Mouse (Mus musculus) ES-Bruce4 (cell line): ENCODE measurements around the gene Rai1. TPM values are rescaled to one million over a fixed set of nuclear protein-coding genes. Genes with fewer than 3 reads are reported as not detected.

Experiments
- H3K27ac ChIP-seq: 2 replicates; pipeline ENCODE4 v1.5.1; 2012; ENCODE audit warnings: low read length, inconsistent platforms; ENCODE audit not compliant: insufficient read depth
- H3K27me3 ChIP-seq: 2 replicates; pipeline ENCODE4 v1.6.1; 2012; ENCODE audit warnings: mild to moderate bottlenecking, low read length, inconsistent platforms; ENCODE audit not compliant: control insufficient read depth, poor library complexity, insufficient read depth, severe bottlenecking
- H3K36me3 ChIP-seq: 2 replicates; pipeline ENCODE4 v1.6.1; 2012; ENCODE audit warnings: inconsistent platforms, mild to moderate bottlenecking, low read length, moderate library complexity; ENCODE audit not compliant: control insufficient read depth, poor library complexity, insufficient read depth, severe bottlenecking
- H3K4me1 ChIP-seq: one replicate; pipeline ENCODE4 v1.8.1; 2011; ENCODE audit warnings: low read length; ENCODE audit not compliant: control insufficient read depth, insufficient read depth
- H3K4me3 ChIP-seq: 2 replicates; pipeline ENCODE4 v1.5.1; 2011; ENCODE audit warnings: low read depth, mild to moderate bottlenecking, low read length
- H3K9ac ChIP-seq: 2 replicates; pipeline ENCODE4 v1.6.1; 2012; ENCODE audit warnings: low read depth, mild to moderate bottlenecking, inconsistent platforms; ENCODE audit not compliant: poor library complexity, severe bottlenecking
- H3K9me3 ChIP-seq: replicated peaks from 2 replicates; pipeline ENCODE4 v1.6.1; 2012; ENCODE audit warnings: mild to moderate bottlenecking, low read length, inconsistent platforms; ENCODE audit not compliant: control insufficient read depth, poor library complexity, insufficient read depth, severe bottlenecking
- CTCF ChIP-seq: IDR thresholded peaks from one replicate; pipeline ENCODE4 v1.8.1; 2011; ENCODE audit warnings: low read depth, low read length
- EP300 ChIP-seq: IDR thresholded peaks from 2 replicates; pipeline ENCODE4 v1.6.1; 2011; ENCODE audit warnings: low read depth, low read length; ENCODE audit not compliant: insufficient read depth
- POLR2A ChIP-seq: IDR thresholded peaks from one replicate; pipeline ENCODE4 v1.8.1; 2011; ENCODE audit warnings: low read length; ENCODE audit not compliant: insufficient read depth
- polyA plus RNA-seq: library from polyadenylated mRNA; stranded (reverse); fragments of >200 nt; gene quantifications from 2 replicates; pipeline ENCODE4 v1.2.4, GENCODE M21; 2011; ENCODE audit warnings: low read depth; ENCODE audit not compliant: missing spikeins, insufficient read depth, insufficient read length

Rai1 gene
- polyA plus RNA-seq, 1 experiment, result 21.9 TPM

GRCm38 (mm10) chr11:60073936-60074502 is 30.8 kb upstream of the Rai1 start:
- H3K27me3 ChIP-seq, result no peaks in the 10 kb centered on the region
- no peak overlapping the region for H3K27ac ChIP-seq
- no peaks in the 10 kb centered on the region for H3K4me1 ChIP-seq
- TF ChIP-seq POLR2A (no peak), CTCF (no peak), EP300 (no peak)
- H3K4me3 ChIP-seq, result no peak overlapping the region
- H3K9ac ChIP-seq, result no peak overlapping the region
- H3K9me3 ChIP-seq, result no peaks in the 10 kb centered on the region
- no peaks in the 10 kb centered on the region for H3K36me3 ChIP-seq

DNA sequence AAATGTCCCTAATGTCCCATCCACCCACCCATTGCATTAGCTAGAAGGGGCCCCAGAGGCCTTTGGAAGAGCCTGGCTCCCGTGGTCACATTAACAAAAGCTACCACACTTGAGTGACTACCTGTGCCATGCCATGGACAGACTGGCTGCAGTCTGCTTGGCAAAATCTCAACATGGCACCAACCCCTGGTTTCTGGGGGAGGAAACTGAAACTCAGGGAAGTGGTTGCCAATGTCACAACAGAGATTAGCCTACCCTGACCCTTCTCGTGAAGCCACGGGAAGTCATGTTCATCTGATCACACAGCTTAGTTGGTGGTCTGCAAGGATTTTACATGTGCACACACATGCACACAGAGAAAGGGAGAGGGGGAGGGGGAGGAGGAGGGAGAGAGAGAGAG is 28.6 kb upstream of the Rai1 start:
- Histone ChIP-seq H3K9ac (no peak overlapping the region), H3K27me3 (no peaks in the 10 kb centered on the region), H3K9me3 (no peaks in the 10 kb centered on the region), H3K27ac (no peak overlapping the region), H3K36me3 (no peaks in the 10 kb centered on the region), H3K4me1 (no peaks in the 10 kb centered on the region), H3K4me3 (no peak overlapping the region)
- no peak for TF ChIP-seq EP300
- no peak for TF ChIP-seq CTCF

DNA sequence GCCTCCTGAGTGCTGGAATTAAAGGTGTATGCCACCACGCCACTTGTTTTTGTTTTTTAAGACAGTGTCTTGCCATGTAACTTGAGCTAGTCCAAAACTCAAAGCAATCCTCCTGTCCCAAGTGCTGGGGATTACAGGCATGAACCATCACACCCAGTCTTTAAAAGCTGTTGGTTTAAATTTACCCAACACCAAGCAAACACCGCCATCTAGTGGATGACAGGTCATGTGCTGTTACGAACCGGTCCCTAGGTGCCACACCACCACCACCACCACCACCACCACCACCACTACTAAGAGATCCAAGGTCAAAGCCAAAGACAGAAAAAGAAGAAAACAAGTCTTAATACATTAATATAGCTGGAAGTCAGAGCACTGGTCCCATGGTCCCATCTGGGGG is 28.0 kb upstream of the Rai1 start:
- H3K27ac ChIP-seq, result no peak overlapping the region
- no peaks in the 10 kb centered on the region for H3K27me3 ChIP-seq
- no peak overlapping the region for H3K4me3 ChIP-seq
- no peaks in the 10 kb centered on the region for H3K9me3 ChIP-seq
- H3K36me3 ChIP-seq, result no peaks in the 10 kb centered on the region
- no peaks in the 10 kb centered on the region for H3K4me1 ChIP-seq
- H3K9ac ChIP-seq, result no peak overlapping the region
- TF ChIP-seq EP300, result no peak
- peak; percentile 68 for TF ChIP-seq CTCF

GRCm38 (mm10) chr11:60084589-60084988 is 20.2 kb upstream of the Rai1 start:
- Histone ChIP-seq H3K27me3 (no peaks in the 10 kb centered on the region), H3K27ac (no peak overlapping the region), H3K36me3 (no peaks in the 10 kb centered on the region), H3K4me3 (no peak overlapping the region), H3K4me1 (no peaks in the 10 kb centered on the region), H3K9ac (no peak overlapping the region), H3K9me3 (no peaks in the 10 kb centered on the region)
- TF ChIP-seq EP300 (no peak), CTCF (peak; percentile 84)

- Histone ChIP-seq H3K9me3 (no peaks in the 10 kb centered on the region), H3K9ac (no peak overlapping the region), H3K27ac (no peak overlapping the region), H3K4me3 (no peak overlapping the region), H3K4me1 (no peaks in the 10 kb centered on the region), H3K36me3 (no peaks in the 10 kb centered on the region), H3K27me3 (no peaks in the 10 kb centered on the region)
- TF ChIP-seq EP300 (no peak), POLR2A (no peak), CTCF (no peak)
These were observed 18.1 kb upstream of the Rai1 start for GRCm38 (mm10) chr11:60086676-60087075.

GRCm38 (mm10) chr11:60088947-60089346 is 15.9 kb upstream of the Rai1 start:
- Histone ChIP-seq H3K4me1 (no peaks in the 10 kb centered on the region), H3K9me3 (no peaks in the 10 kb centered on the region), H3K4me3 (no peak overlapping the region), H3K27me3 (no peaks in the 10 kb centered on the region), H3K27ac (no peak overlapping the region), H3K9ac (no peak overlapping the region), H3K36me3 (no peaks in the 10 kb centered on the region)
- TF ChIP-seq EP300 (no peak), CTCF (peak; percentile 3), POLR2A (no peak)
